Mouse (Mus musculus) heart, embryonic 11.5 days (tissue): Measurements from ENCODE around the gene Lin54. TPM values are rescaled to one million over a fixed set of nuclear protein-coding genes. Genes with fewer than 3 reads are reported as not detected.
A peak's percentile ranks its signal among the peaks of the same experiment; 100 is the strongest.

Experiments used
- ATAC-seq: fragments of 200-750 bp; cut with Nextera tagmentation; replicated peaks from 2 replicates; pipeline ENCODE4 v1.8.0; 2017; ENCODE audit warnings: moderate library complexity; ENCODE audit not compliant: insufficient number of reproducible peaks, low FRiP score, low TSS enrichment
- H3K27ac ChIP-seq: fragments of 300-500 bp; sonication (generic); 2 replicates; pipeline ENCODE4 v1.5.1; 2014; ENCODE audit warnings: mild to moderate bottlenecking, low read depth, low read length
- H3K27me3 ChIP-seq: fragments of 300-500 bp; sonication (generic); 2 replicates; pipeline ENCODE4 v1.6.1; 2014; ENCODE audit warnings: mild to moderate bottlenecking, low read length, mixed read lengths; ENCODE audit not compliant: control insufficient read depth, insufficient read depth
- H3K36me3 ChIP-seq: fragments of 300-500 bp; sonication (generic); 2 replicates; pipeline ENCODE4 v1.6.1; 2014; ENCODE audit warnings: mild to moderate bottlenecking, low read length, moderate library complexity, mixed read lengths; ENCODE audit not compliant: control insufficient read depth, insufficient read depth
- H3K4me1 ChIP-seq: fragments of 300-500 bp; sonication (generic); 2 replicates; pipeline ENCODE4 v1.6.1; 2014; ENCODE audit warnings: low read length; ENCODE audit not compliant: control insufficient read depth, insufficient read depth
- H3K4me2 ChIP-seq: fragments of 300-500 bp; sonication (generic); 2 replicates; pipeline ENCODE4 v1.6.1; 2014; ENCODE audit warnings: mild to moderate bottlenecking, moderate library complexity
- H3K4me3 ChIP-seq: fragments of 300-500 bp; sonication (generic); 2 replicates; pipeline ENCODE4 v1.5.1; 2014; ENCODE audit warnings: low read depth, low read length
- H3K9ac ChIP-seq: fragments of 300-500 bp; sonication (generic); 2 replicates; pipeline ENCODE4 v1.6.1; 2014; ENCODE audit warnings: mild to moderate bottlenecking, low read depth, low read length, moderate library complexity
- H3K9me3 ChIP-seq: fragments of 300-500 bp; sonication (generic); replicated peaks from 2 replicates; pipeline ENCODE4 v1.6.1; 2016; ENCODE audit warnings: low read length; ENCODE audit not compliant: control insufficient read depth
- WGBS: fragments of 180-500 bp; shearing (Covaris S2); extraction: QIAGEN DNeasy Blood & Tissue Kit; methylation state at CpG from one replicate; pipeline ENCODE4 v1.1.7; 2014; ENCODE audit not compliant: insufficient replicate concordance; 5-methylcytosine and 5-hydroxymethylcytosine counted together
- polyA plus RNA-seq: library from polyadenylated mRNA; unstranded; fragments of >200 nt; fragmentation: Nextera tagmentation; extraction: Ambion mirVana; gene quantifications from 2 replicates; pipeline ENCODE4 v1.2.1, GENCODE M21; 2014

Gene Lin54
- polyA plus RNA-seq, 1 experiment from 2014 or later = 13.0 TPM

GRCm38 (mm10) chr5:100438796-100439195 lies 61.6 kb downstream of the Lin54 start:
- H3K4me3 ChIP-seq = no peak overlapping the region
- no peak for ATAC-seq
- 0 out of 2 replicates have a peak, but pooled peaks cover 3% of the 10 kb centered on the region for H3K9me3 ChIP-seq
- 94% methylated on average over 14 of the region's 14 CpGs for WGBS
- peaks cover 6% of the 10 kb centered on the region; the same call in 1 of the 2 replicates for H3K36me3 ChIP-seq
- no peaks in the 10 kb centered on the region for H3K4me1 ChIP-seq
- no peak overlapping the region for H3K9ac ChIP-seq
- no peak overlapping the region for H3K27ac ChIP-seq
- H3K4me2 ChIP-seq = no peak overlapping the region
- no peaks in the 10 kb centered on the region for H3K27me3 ChIP-seq

GRCm38 (mm10) chr5:100437917-100438316 lies 62.5 kb downstream of the Lin54 start:
- Histone ChIP-seq H3K4me3 (no peak overlapping the region), H3K36me3 (peaks cover 6% of the 10 kb centered on the region; the same call in 1 of the 2 replicates), H3K4me2 (no peak overlapping the region), H3K27ac (no peak overlapping the region), H3K9me3 (0 out of 2 replicates have a peak, but pooled peaks cover 3% of the 10 kb centered on the region), H3K9ac (no peak overlapping the region), H3K27me3 (no peaks in the 10 kb centered on the region), H3K4me1 (no peaks in the 10 kb centered on the region)
- ATAC-seq = no peak
- WGBS = 84% methylated on average over 5 of the region's 5 CpGs

- H3K4me2 ChIP-seq = no peak overlapping the region
- no peak for ATAC-seq
- 93% methylated on average over 4 of the region's 4 CpGs for WGBS
- no peak overlapping the region for H3K9ac ChIP-seq
- 0 out of 2 replicates have a peak, but pooled peaks cover 3% of the 10 kb centered on the region for H3K9me3 ChIP-seq
- H3K4me1 ChIP-seq = no peaks in the 10 kb centered on the region
- H3K4me3 ChIP-seq = no peak overlapping the region
- H3K27ac ChIP-seq = no peak overlapping the region
- H3K27me3 ChIP-seq = no peaks in the 10 kb centered on the region
- peaks cover 6% of the 10 kb centered on the region; the same call in 1 of the 2 replicates for H3K36me3 ChIP-seq
These were observed 63.4 kb downstream of the Lin54 start for GRCm38 (mm10) chr5:100437086-100437485.

GRCm38 (mm10) chr5:100430966-100431365 lies 69.5 kb downstream of the Lin54 start:
- no peak overlapping the region for H3K4me3 ChIP-seq
- H3K4me1 ChIP-seq = peaks cover 23% of the 10 kb centered on the region
- no peaks in the 10 kb centered on the region for H3K27me3 ChIP-seq
- 80% methylated on average over 2 of the region's 2 CpGs for WGBS
- H3K4me2 ChIP-seq = no peak overlapping the region
- no peak overlapping the region for H3K27ac ChIP-seq
- no peaks in the 10 kb centered on the region for H3K9me3 ChIP-seq
- no peak overlapping the region for H3K9ac ChIP-seq
- ATAC-seq = no peak
- H3K36me3 ChIP-seq = peaks cover 14% of the 10 kb centered on the region

- H3K27ac ChIP-seq = peak overlapping the region; percentile 89
- peak overlapping the region; percentile 90 for H3K4me2 ChIP-seq
- H3K9ac ChIP-seq = peak overlapping the region; percentile 91
- H3K36me3 ChIP-seq = peaks cover 14% of the 10 kb centered on the region
- WGBS = 5% methylated on average over 11 of the region's 11 CpGs
- peaks cover 23% of the 10 kb centered on the region for H3K4me1 ChIP-seq
- no peak for ATAC-seq
- H3K9me3 ChIP-seq = no peaks in the 10 kb centered on the region
- H3K4me3 ChIP-seq = peak overlapping the region; percentile 60
- no peaks in the 10 kb centered on the region for H3K27me3 ChIP-seq
These were observed 70.4 kb downstream of the Lin54 start for GRCm38 (mm10) chr5:100430076-100430390.

GRCm38 (mm10) chr5:100429344-100430075 lies 70.9 kb downstream of the Lin54 start:
- Histone ChIP-seq H3K27ac (peak overlapping the region; percentile 89), H3K9me3 (no peaks in the 10 kb centered on the region), H3K4me3 (peak overlapping the region; percentile 60), H3K9ac (peak overlapping the region; percentile 96), H3K36me3 (peaks cover 17% of the 10 kb centered on the region), H3K27me3 (no peaks in the 10 kb centered on the region), H3K4me2 (peak overlapping the region; percentile 90), H3K4me1 (peaks cover 26% of the 10 kb centered on the region)
- WGBS = under 1% methylated on average over 53 of the region's 53 CpGs
- ATAC-seq = peak; percentile 98

GRCm38 (mm10) chr5:100428734-100429343 lies 71.6 kb downstream of the Lin54 start:
- peak; percentile 22 for ATAC-seq
- no peaks in the 10 kb centered on the region for H3K9me3 ChIP-seq
- under 1% methylated on average over 20 of the region's 20 CpGs for WGBS
- peaks cover 22% of the 10 kb centered on the region for H3K36me3 ChIP-seq
- H3K9ac ChIP-seq = peak overlapping the region; percentile 96
- H3K4me2 ChIP-seq = peak overlapping the region; percentile 90
- H3K4me3 ChIP-seq = peak overlapping the region; percentile 60
- no peaks in the 10 kb centered on the region for H3K27me3 ChIP-seq
- peaks cover 32% of the 10 kb centered on the region for H3K4me1 ChIP-seq
- H3K27ac ChIP-seq = peak overlapping the region; percentile 87

GRCm38 (mm10) chr5:100428031-100428733 lies 72.3 kb downstream of the Lin54 start:
- Histone ChIP-seq H3K9ac (peak overlapping the region; percentile 96), H3K36me3 (peaks cover 22% of the 10 kb centered on the region), H3K9me3 (no peaks in the 10 kb centered on the region), H3K4me3 (peak overlapping the region; percentile 60), H3K4me2 (peak overlapping the region; percentile 90), H3K27me3 (no peaks in the 10 kb centered on the region), H3K27ac (no peak overlapping the region), H3K4me1 (peaks cover 36% of the 10 kb centered on the region)
- 9% methylated on average over 5 of the region's 5 CpGs for WGBS
- no peak for ATAC-seq
